Mouse (Mus musculus): ENCODE measurements around the gene Tbce. TPM values are rescaled to one million over a fixed set of nuclear protein-coding genes. Genes with fewer than 3 reads are reported as not detected.

The Tbce gene
- 65.5 and 74.8 TPM in 2 replicates for polyA plus RNA-seq (2014; fragmentation: Nextera tagmentation; extraction: Ambion mirVana)

DNA sequence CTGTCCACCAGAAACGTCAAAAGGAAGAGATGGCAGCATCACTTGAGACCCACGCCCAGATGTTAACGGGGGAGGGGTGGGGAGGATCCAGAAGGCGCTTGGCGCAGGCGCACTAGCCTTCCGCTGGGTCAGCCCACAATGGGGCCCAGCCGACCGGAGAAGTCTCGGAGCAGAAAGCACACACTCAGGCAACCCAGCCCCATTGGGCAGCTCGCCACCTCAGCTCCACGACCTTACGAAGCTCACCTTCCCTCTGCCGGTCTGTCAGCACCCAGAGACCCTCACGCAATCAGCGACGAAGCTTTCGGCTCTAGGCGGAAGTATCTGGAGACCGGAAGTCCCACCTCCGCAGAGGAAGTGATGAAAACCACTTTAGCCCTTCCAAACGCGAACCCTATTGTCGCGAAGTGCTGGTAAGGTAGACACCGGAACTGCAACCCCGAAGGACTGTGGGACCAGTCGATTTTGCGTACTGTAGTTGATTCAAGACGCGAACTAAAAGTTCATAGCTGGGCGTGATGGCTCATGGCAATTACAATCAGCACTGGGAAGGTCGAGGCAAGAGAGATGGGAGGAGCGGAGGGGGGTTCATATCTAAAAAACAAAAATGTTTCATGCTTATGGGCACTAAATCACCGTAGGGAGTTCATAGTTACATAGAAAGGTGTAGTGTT is at the start of gene Tbce:
Tbce (minus strand) TSS at position 347 of the 674 bp plus-strand sequence.
- Histone ChIP-seq H3K9ac (ENCODE audit: low read length) (peak within 1 kb of the TSS; percentile 87), H3K4me1 (ENCODE audit: control insufficient read depth, insufficient read depth, low read length) (peaks cover 8% of the 10 kb centered on the region; the same call in 1 of the 2 replicates), H3K4me2 (peak within 1 kb of the TSS; percentile 85), H3K4me3 (ENCODE audit: low read depth, low read length) (peak within 1 kb of the TSS; percentile 71), H3K9me3 (ENCODE audit: control insufficient read depth, low read length) (no peaks in the 10 kb centered on the region), H3K27me3 (ENCODE audit: control insufficient read depth, insufficient read depth, low read length) (no peaks in the 10 kb centered on the region), H3K27ac (ENCODE audit: low read depth, low read length) (peak within 1 kb of the TSS; percentile 87), H3K36me3 (ENCODE audit: control insufficient read depth, insufficient read depth, low read length) (no peaks in the 10 kb centered on the region)
- WGBS: 2% methylated on average over 35 of the region's 35 CpGs
- ATAC-seq (ENCODE audit: low FRiP score) (peak; percentile 97), DNase-seq (ENCODE audit: low spot score, missing footprints) (peak; percentile 99)

DNA sequence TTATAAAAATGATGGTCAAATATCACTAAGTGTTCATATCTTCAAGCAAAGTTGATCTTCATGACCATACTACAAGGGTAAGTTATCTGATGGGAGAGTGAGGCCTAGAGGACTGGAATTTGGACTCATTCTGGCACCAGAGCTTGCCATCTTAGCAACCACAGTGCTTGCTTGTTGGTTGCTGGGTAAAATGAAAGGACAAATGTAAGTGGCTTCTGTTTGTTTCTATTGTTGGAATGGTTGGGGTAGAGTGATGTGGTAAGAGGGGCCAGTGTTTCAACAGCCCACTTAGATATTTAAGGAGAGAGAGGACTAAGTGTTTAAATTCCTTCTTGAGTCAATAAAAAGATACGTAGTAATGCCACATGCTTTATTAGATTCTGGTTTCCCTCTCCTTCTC is 49.2 kb upstream of the Tbce start:
- no peak overlapping the region for H3K27ac ChIP-seq (ENCODE audit: low read depth, low read length)
- H3K9ac ChIP-seq (ENCODE audit: low read length): no peak overlapping the region
- no peak overlapping the region for H3K4me3 ChIP-seq (ENCODE audit: low read depth, low read length)
- no peaks in the 10 kb centered on the region for H3K27me3 ChIP-seq (ENCODE audit: control insufficient read depth, insufficient read depth, low read length)
- H3K4me2 ChIP-seq: no peak overlapping the region
- no peaks in the 10 kb centered on the region; the same call in 1 of the 2 replicates for H3K9me3 ChIP-seq (ENCODE audit: control insufficient read depth, low read length)
- DNase-seq (ENCODE audit: low spot score, missing footprints) (no peak), ATAC-seq (ENCODE audit: low FRiP score) (no peak)
- H3K36me3 ChIP-seq (ENCODE audit: control insufficient read depth, insufficient read depth, low read length): no peaks in the 10 kb centered on the region
- H3K4me1 ChIP-seq (ENCODE audit: control insufficient read depth, insufficient read depth, low read length): no peaks in the 10 kb centered on the region
- WGBS: 93% methylated on average over 1 of the region's 1 CpGs

DNA sequence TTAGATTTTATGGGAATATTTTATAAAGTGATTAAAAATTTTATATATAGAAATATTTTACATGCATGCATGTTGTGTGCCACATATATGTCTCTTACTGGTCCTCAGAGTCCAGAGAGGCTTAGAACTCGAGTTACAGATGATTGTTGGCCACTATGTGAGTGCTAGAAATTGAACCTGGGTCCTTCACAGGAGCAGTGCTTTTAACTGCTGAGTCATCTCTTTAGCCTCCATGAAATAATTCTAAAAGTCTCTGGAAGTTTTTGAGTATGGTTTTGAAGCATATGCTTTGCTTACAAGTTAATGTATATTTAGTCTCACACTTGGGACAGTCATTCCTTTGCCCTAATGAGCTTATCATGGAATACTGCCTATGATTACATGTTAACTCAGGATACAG is 35.9 kb upstream of the Tbce start:
- ATAC-seq (ENCODE audit: low FRiP score) (no peak), DNase-seq (ENCODE audit: low spot score, missing footprints) (no peak)
- Histone ChIP-seq H3K4me2 (no peak overlapping the region), H3K36me3 (ENCODE audit: control insufficient read depth, insufficient read depth, low read length) (no peaks in the 10 kb centered on the region), H3K27ac (ENCODE audit: low read depth, low read length) (no peak overlapping the region), H3K4me3 (ENCODE audit: low read depth, low read length) (no peak overlapping the region), H3K27me3 (ENCODE audit: control insufficient read depth, insufficient read depth, low read length) (no peaks in the 10 kb centered on the region), H3K9me3 (ENCODE audit: control insufficient read depth, low read length) (peaks cover 2% of the 10 kb centered on the region; the same call in 1 of the 2 replicates), H3K9ac (ENCODE audit: low read length) (no peak overlapping the region), H3K4me1 (ENCODE audit: control insufficient read depth, insufficient read depth, low read length) (no peaks in the 10 kb centered on the region)
- WGBS: 89% methylated on average over 1 of the region's 1 CpGs

DNA sequence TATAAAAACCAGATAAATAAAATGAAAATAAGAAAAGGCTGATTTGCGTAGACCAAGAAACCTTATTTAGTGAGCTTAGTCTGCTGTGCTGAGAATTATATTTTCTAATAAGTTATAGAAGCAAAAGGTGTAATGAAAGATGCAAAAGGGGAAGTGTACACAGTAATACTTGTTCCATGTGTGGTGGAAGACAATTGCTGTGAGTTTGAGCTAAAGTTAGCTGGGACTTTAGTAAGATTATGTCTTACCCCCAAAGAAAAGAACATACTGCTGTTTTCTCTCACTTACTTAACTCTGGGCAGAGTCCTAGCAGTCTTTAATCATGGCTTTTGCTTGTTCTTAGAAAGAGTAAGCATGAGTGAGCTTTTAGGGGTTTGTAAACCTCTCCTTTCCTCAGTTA is 34.9 kb upstream of the Tbce start:
- Histone ChIP-seq H3K27me3 (ENCODE audit: control insufficient read depth, insufficient read depth, low read length) (no peaks in the 10 kb centered on the region), H3K9ac (ENCODE audit: low read length) (no peak overlapping the region), H3K27ac (ENCODE audit: low read depth, low read length) (no peak overlapping the region), H3K9me3 (ENCODE audit: control insufficient read depth, low read length) (peaks cover 2% of the 10 kb centered on the region; the same call in 1 of the 2 replicates), H3K4me1 (ENCODE audit: control insufficient read depth, insufficient read depth, low read length) (no peaks in the 10 kb centered on the region), H3K4me2 (no peak overlapping the region), H3K36me3 (ENCODE audit: control insufficient read depth, insufficient read depth, low read length) (no peaks in the 10 kb centered on the region), H3K4me3 (ENCODE audit: low read depth, low read length) (no peak overlapping the region)
- no peak for DNase-seq (ENCODE audit: low spot score, missing footprints)
- WGBS: 100% methylated on average over 1 of the region's 1 CpGs
- no peak for ATAC-seq (ENCODE audit: low FRiP score)

- 90% methylated on average over 1 of the region's 1 CpGs for WGBS
- H3K4me2 ChIP-seq: no peak overlapping the region
- H3K27me3 ChIP-seq (ENCODE audit: control insufficient read depth, insufficient read depth, low read length): no peaks in the 10 kb centered on the region
- no peak overlapping the region for H3K4me3 ChIP-seq (ENCODE audit: low read depth, low read length)
- DNase-seq (ENCODE audit: low spot score, missing footprints) (no peak), ATAC-seq (ENCODE audit: low FRiP score) (no peak)
- no peak overlapping the region for H3K27ac ChIP-seq (ENCODE audit: low read depth, low read length)
- peaks cover 6% of the 10 kb centered on the region; the same call in 1 of the 2 replicates for H3K4me1 ChIP-seq (ENCODE audit: control insufficient read depth, insufficient read depth, low read length)
- H3K9me3 ChIP-seq (ENCODE audit: control insufficient read depth, low read length): no peaks in the 10 kb centered on the region
- no peak overlapping the region for H3K9ac ChIP-seq (ENCODE audit: low read length)
- H3K36me3 ChIP-seq (ENCODE audit: control insufficient read depth, insufficient read depth, low read length): no peaks in the 10 kb centered on the region
These were observed 29.9 kb upstream of the Tbce start for GRCm38 (mm10) chr13:14069291-14069690.

DNA sequence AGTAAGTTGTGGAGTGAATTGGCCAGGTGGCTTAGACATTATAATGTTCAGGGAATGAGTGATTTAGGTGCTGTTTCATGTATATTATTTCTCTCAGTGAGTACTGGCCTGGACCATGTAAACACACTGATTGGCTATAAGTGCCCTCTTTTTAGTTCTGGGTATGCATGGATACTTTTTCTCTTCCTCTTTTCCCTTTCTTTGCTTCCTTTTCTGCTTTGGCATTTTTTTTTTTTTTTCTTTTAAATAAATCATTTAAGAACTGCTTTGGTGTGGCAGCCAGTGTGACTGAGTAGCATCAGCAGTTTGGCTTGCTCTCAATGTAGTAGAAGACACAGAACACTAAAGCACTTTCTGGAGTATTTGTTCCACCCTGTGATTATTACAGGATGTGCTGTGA is 28.6 kb upstream of the Tbce start:
- no peak overlapping the region for H3K4me3 ChIP-seq (ENCODE audit: low read depth, low read length)
- H3K36me3 ChIP-seq (ENCODE audit: control insufficient read depth, insufficient read depth, low read length): no peaks in the 10 kb centered on the region
- no peak overlapping the region for H3K4me2 ChIP-seq
- H3K9me3 ChIP-seq (ENCODE audit: control insufficient read depth, low read length): no peaks in the 10 kb centered on the region
- peaks cover 6% of the 10 kb centered on the region; the same call in 1 of the 2 replicates for H3K4me1 ChIP-seq (ENCODE audit: control insufficient read depth, insufficient read depth, low read length)
- no peak overlapping the region for H3K9ac ChIP-seq (ENCODE audit: low read length)
- no peak for ATAC-seq (ENCODE audit: low FRiP score)
- no peak for DNase-seq (ENCODE audit: low spot score, missing footprints)
- H3K27ac ChIP-seq (ENCODE audit: low read depth, low read length): no peak overlapping the region
- H3K27me3 ChIP-seq (ENCODE audit: control insufficient read depth, insufficient read depth, low read length): no peaks in the 10 kb centered on the region

GRCm38 (mm10) chr13:14065701-14066100 is 26.3 kb upstream of the Tbce start:
- 89% methylated on average over 1 of the region's 1 CpGs for WGBS
- H3K9me3 ChIP-seq (ENCODE audit: control insufficient read depth, low read length): no peaks in the 10 kb centered on the region
- no peak overlapping the region for H3K4me3 ChIP-seq (ENCODE audit: low read depth, low read length)
- no peak for ATAC-seq (ENCODE audit: low FRiP score)
- H3K4me2 ChIP-seq: no peak overlapping the region
- no peaks in the 10 kb centered on the region for H3K36me3 ChIP-seq (ENCODE audit: control insufficient read depth, insufficient read depth, low read length)
- no peaks in the 10 kb centered on the region for H3K27me3 ChIP-seq (ENCODE audit: control insufficient read depth, insufficient read depth, low read length)
- no peak for DNase-seq (ENCODE audit: low spot score, missing footprints)
- no peak overlapping the region for H3K9ac ChIP-seq (ENCODE audit: low read length)
- H3K4me1 ChIP-seq (ENCODE audit: control insufficient read depth, insufficient read depth, low read length): peaks cover 11% of the 10 kb centered on the region
- H3K27ac ChIP-seq (ENCODE audit: low read depth, low read length): no peak overlapping the region

GRCm38 (mm10) chr13:14065028-14065380 is 25.6 kb upstream of the Tbce start:
- no peak overlapping the region for H3K27ac ChIP-seq (ENCODE audit: low read depth, low read length)
- peak overlapping the region; percentile 97 for H3K9ac ChIP-seq (ENCODE audit: low read length)
- peak overlapping the region; percentile 99 for H3K4me3 ChIP-seq (ENCODE audit: low read depth, low read length)
- no peaks in the 10 kb centered on the region for H3K36me3 ChIP-seq (ENCODE audit: control insufficient read depth, insufficient read depth, low read length)
- no peaks in the 10 kb centered on the region for H3K27me3 ChIP-seq (ENCODE audit: control insufficient read depth, insufficient read depth, low read length)
- ATAC-seq (ENCODE audit: low FRiP score): no peak
- DNase-seq (ENCODE audit: low spot score, missing footprints): peak; percentile 92
- peaks cover 11% of the 10 kb centered on the region for H3K4me1 ChIP-seq (ENCODE audit: control insufficient read depth, insufficient read depth, low read length)
- H3K9me3 ChIP-seq (ENCODE audit: control insufficient read depth, low read length): no peaks in the 10 kb centered on the region
- 28% methylated on average over 9 of the region's 9 CpGs for WGBS
- peak overlapping the region; percentile 60 for H3K4me2 ChIP-seq

DNA sequence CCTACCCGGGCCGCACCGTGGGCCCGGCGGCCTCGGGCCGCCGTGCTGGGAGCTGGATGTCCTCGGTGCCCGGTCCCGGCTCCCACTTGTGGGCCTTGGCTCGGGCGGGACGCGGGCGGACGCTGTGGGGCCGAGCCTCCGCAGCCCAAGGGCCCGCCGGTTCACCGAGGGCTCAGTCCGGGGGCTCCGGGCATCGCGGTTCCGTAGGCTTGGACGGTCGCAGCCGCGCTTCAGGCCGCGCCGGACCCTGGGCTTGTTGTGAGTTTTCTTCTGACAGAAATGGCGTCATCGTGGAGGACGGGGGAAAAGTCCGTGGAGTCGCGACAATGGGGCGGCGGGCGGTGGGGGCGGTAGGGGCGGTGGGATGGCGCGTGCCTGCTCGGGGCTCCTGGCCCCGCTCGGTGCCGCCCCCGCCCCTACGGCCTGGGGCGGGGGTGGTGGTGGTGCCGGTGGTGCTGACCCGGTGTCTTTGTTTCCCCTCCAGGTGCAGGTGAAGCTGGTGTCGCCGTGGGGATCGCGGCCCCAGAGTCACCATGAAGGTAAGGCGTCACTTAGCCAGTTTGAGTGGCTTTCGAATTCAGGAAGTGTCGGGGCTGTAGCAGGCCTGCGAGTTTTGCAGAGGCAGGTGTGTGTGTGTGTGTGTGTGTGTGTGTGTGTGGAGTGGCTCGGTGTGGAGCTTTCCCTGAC is 25.0 kb upstream of the Tbce start:
- 0% methylated on average over 46 of the region's 65 CpGs for WGBS
- Histone ChIP-seq H3K9ac (ENCODE audit: low read length) (peak overlapping the region; percentile 97), H3K9me3 (ENCODE audit: control insufficient read depth, low read length) (no peaks in the 10 kb centered on the region), H3K4me3 (ENCODE audit: low read depth, low read length) (peak overlapping the region; percentile 99), H3K27me3 (ENCODE audit: control insufficient read depth, insufficient read depth, low read length) (no peaks in the 10 kb centered on the region), H3K27ac (ENCODE audit: low read depth, low read length) (peak overlapping the region; percentile 92), H3K4me2 (peak overlapping the region; percentile 60), H3K36me3 (ENCODE audit: control insufficient read depth, insufficient read depth, low read length) (no peaks in the 10 kb centered on the region), H3K4me1 (ENCODE audit: control insufficient read depth, insufficient read depth, low read length) (peaks cover 11% of the 10 kb centered on the region)
- peak; percentile 93 for DNase-seq (ENCODE audit: low spot score, missing footprints)
- ATAC-seq (ENCODE audit: low FRiP score): peak; percentile 4; the same call in 1 of the 2 replicates

Data from midbrain, embryonic 11.5 days (tissue).